Mouse (Mus musculus) heart, adult 2 months (tissue): ENCODE results near the gene Cox10. TPM values are rescaled to one million over a fixed set of nuclear protein-coding genes. Genes with fewer than 3 reads are reported as not detected.
"Not testable (repeated sequence)": the region's sequence is repeated elsewhere in the genome, so short reads cannot be mapped to it uniquely, and the experiment has no call there.

Experiments
- DNase-seq, 2 experiments: peaks; one replicate each; pipeline ENCODE4 v3.0.0; 2021
- H3K27ac ChIP-seq: fragments of 200-600 bp; 2 replicates; pipeline ENCODE4 v1.8.1; 2022
- H3K27me3 ChIP-seq: fragments of 200-500 bp; 2 replicates; pipeline ENCODE4 v1.6.1; 2012; ENCODE audit warnings: mild to moderate bottlenecking, low read length, inconsistent platforms, mixed read lengths; ENCODE audit not compliant: control insufficient read depth, insufficient read depth
- H3K36me3 ChIP-seq: fragments of 200-500 bp; 2 replicates; pipeline ENCODE4 v1.6.1; 2012; ENCODE audit warnings: low read length, inconsistent platforms; ENCODE audit not compliant: control insufficient read depth, insufficient read depth
- H3K4me1 ChIP-seq: fragments of 200-500 bp; 2 replicates; pipeline ENCODE4 v1.6.1; 2011; ENCODE audit warnings: low read length; ENCODE audit not compliant: control insufficient read depth, insufficient read depth
- H3K4me3 ChIP-seq: fragments of 200-600 bp; 2 replicates; pipeline ENCODE4 v1.8.1; 2022
- H3K79me2 ChIP-seq: fragments of 200-500 bp; replicated peaks from 2 replicates; pipeline ENCODE4 v1.6.1; 2012; ENCODE audit warnings: mild to moderate bottlenecking, inconsistent platforms, low read length, moderate library complexity, mixed read lengths; ENCODE audit not compliant: control insufficient read depth, insufficient read depth
- H3K9ac ChIP-seq: fragments of 200-500 bp; 2 replicates; pipeline ENCODE4 v1.6.1; 2012; ENCODE audit warnings: low read depth, mild to moderate bottlenecking, control low read depth, inconsistent platforms, low read length, mixed read lengths
- CTCF ChIP-seq: fragments of 200-600 bp; IDR thresholded peaks from 2 replicates; pipeline ENCODE4 v1.8.1; 2022; ENCODE audit warnings: antibody characterized with exemption, mild to moderate bottlenecking, moderate library complexity
- EP300 ChIP-seq: fragments of 200-500 bp; IDR thresholded peaks from 2 replicates; pipeline ENCODE4 v1.6.1; 2011; ENCODE audit warnings: low read depth, low read length, control low read depth; ENCODE audit not compliant: insufficient read depth
- POLR2A ChIP-seq: fragments of 200-500 bp; IDR thresholded peaks from 2 replicates; pipeline ENCODE4 v1.6.1; 2011; ENCODE audit warnings: mild to moderate bottlenecking, low read depth, low read length, control low read depth; ENCODE audit not compliant: insufficient read depth
- WGBS: fragments of 180-500 bp; shearing (Covaris S2); methylation state at CpG from one replicate; pipeline ENCODE4 v1.1.7; 2018; 5-methylcytosine and 5-hydroxymethylcytosine counted together
- intact Hi-C: fragments of 180-260 bp; cut with DNase I; formaldehyde crosslinking; loops from one replicate; pipeline ENCODE4 v1.15.1; 2025
- long read RNA-seq: library from polyadenylated mRNA; stranded (forward); transcript quantifications from one replicate; pipeline ENCODE4 v2.0.0, GENCODE M21; 2021
- polyA plus RNA-seq: library from polyadenylated mRNA; depleted of rRNA; stranded (reverse); fragments of >200 nt; gene quantifications from 2 replicates; pipeline ENCODE4 v1.2.3, GENCODE M21; 2012; rRNA removed
- total RNA-seq, 2 experiments: library from RNA; stranded (reverse); gene quantifications; 2 replicates each; pipeline ENCODE4 v1.2.3; 2021

The Cox10 gene
- 10 to 100 TPM; 67.4 to 81.0 TPM for total RNA-seq
- 52.9 and 57.3 TPM in 2 replicates for polyA plus RNA-seq
- long read RNA-seq, transcript Cox10-201 (7 exons, 2,915 nt), result major isoform, 117 of 126 reads
- long read RNA-seq, partial matches to known transcripts, result 4 of 126 reads
- long read RNA-seq, other reads (novel, unspliced or antisense), result 5 of 126 reads

DNA sequence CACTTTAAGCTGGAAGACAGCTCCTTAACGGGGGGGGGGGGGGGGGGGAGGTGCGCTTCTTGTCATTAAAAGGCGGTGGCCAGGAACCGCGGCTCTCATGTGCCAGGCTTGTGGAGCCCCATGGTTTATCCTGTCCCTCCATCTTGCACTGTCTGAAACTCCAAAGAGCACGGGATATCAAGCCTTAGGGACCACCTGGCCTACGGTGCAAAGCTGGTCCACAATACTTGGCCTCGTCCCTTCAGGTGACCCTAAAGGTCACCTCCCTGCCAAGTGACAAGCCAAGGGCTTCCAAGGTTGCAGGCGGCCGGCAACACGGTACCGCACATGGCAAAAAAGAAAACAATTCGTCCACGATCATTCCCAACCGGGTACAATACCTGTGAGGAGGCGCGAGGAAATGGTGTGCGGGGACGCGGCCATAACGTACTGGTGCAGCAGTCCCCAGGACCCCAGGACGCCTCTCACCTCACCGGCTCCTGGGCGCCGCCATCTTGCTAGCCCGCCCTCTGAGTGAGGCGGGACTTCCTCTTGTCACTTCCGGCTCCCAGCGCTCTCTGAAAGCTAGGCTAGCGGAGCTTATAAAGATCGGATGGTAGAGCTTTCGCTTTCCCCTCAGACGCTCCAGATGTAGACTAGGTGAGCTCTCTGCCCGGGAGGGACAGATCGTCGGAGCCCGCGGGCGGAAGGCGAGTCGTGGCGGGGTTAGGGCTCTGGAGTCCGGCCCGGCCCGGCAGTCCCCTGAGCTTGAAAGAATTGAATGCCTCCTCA, at the start of gene Cox10:
Gene Cox10, minus strand, starts transcription at position 513 of the 771 bp plus-strand sequence.
- Histone ChIP-seq H3K9ac (peak within 1 kb of the TSS; percentile 85), H3K79me2 (peaks cover 8% of the 10 kb centered on the region), H3K36me3 (peaks cover 3% of the 10 kb centered on the region), H3K4me1 (peaks cover 2% of the 10 kb centered on the region; the same call in 1 of the 2 replicates), H3K27me3 (no peaks in the 10 kb centered on the region), H3K4me3 (peak within 1 kb of the TSS; percentile 89), H3K27ac (peak within 1 kb of the TSS; percentile 89)
- intact Hi-C loops, result loop anchor here (5.0 kb wide), 1 partner anchor 157 kb away; the partner anchor contains the start of gene Hs3st3b1
- DNase-seq, result peak; percentile 91 to 92
- TF ChIP-seq CTCF (no peak), POLR2A (peak; percentile 87), EP300 (0 out of 2 replicates have a peak, but pooled peaks have one; percentile 47)
- WGBS, result under 1% methylated on average over 44 of the region's 45 CpGs

DNA sequence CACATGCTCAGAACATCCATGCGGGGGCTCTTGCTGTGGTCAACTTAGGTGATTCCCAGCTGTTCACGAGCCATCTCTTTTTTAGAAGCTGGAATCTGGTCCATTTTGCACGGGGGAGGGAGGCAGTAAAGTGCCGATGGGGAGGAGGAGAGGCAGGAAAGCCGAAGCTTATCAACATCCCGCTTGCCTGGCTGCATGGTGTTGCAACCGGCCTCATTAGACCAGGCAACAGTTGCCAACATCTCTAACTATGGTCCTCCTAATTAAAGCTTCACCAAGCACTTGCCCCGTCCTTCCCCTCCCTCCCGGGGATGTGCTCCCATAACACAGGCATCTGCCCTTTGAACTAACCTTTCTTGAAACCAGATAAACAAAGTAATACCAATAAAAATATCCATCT, 48.7 kb upstream of the Cox10 start:
- no peaks in the 10 kb centered on the region for H3K36me3 ChIP-seq

DNA sequence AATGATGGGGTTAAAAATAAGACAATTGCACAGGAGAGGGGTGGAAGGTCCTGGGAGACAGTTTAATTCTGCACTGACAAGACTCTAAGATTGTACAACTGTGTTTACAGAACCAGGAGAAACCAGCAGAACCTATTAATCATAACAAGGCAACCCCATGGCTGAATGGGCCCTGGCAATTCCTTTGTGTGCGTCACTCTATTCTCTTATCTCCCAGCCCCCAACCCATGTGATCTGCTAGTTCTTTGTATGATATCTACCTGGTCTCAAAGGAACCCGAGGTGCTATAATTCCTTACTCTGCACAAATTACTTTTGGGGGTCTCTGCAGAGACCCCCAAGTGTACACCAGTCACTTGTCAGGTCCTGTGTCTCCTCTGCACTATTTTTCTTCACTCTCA, 46.2 kb upstream of the Cox10 start:
- no peak for DNase-seq

More for the DNA sequence above, 48.7 kb upstream of the Cox10 start:
- TF ChIP-seq EP300 (0 out of 2 replicates have a peak, but pooled peaks have one; percentile 40), CTCF (no peak), POLR2A (no peak)
- intact Hi-C loops, result no loop called here
- peak; percentile 21 to 40 for DNase-seq
- WGBS, result 19% methylated on average over 9 of the region's 9 CpGs
- Histone ChIP-seq H3K79me2 (no peaks in the 10 kb centered on the region), H3K4me3 (no peak overlapping the region), H3K27ac (no peak overlapping the region), H3K9ac (no peak overlapping the region), H3K4me1 (no peaks in the 10 kb centered on the region), H3K27me3 (no peaks in the 10 kb centered on the region)

DNA sequence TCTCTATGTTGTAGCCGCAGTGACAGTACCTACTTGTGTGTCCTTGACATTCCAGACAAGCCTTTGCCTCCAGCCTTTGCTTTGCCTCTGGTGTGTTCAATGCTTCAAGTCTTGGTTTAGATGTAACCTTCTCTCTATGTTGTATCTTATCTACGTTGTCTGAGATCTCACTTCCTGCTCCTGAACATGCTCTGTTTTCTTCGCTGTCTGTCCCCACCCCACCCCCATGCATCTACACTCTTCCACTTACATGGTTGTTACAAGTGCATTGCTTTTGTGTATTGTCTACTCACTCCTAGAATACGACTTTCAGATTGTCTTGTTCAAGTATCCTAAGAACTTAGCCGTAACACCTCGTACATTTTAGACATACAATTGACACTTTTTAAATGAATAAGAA, 43.9 kb upstream of the Cox10 start:
- H3K79me2 ChIP-seq, intact Hi-C loops, H3K36me3 ChIP-seq, H3K4me1 ChIP-seq, H3K9ac ChIP-seq, DNase-seq, H3K27ac ChIP-seq, H3K4me3 ChIP-seq, H3K27me3 ChIP-seq: not testable (repeated sequence)
- 54% methylated on average over 6 of the region's 6 CpGs for WGBS

More for the DNA sequence above, 46.2 kb upstream of the Cox10 start:
- no peaks in the 10 kb centered on the region for H3K4me1 ChIP-seq
- no peaks in the 10 kb centered on the region for H3K79me2 ChIP-seq
- no peaks in the 10 kb centered on the region for H3K36me3 ChIP-seq
- TF ChIP-seq EP300, result no peak
- TF ChIP-seq CTCF, result no peak
- TF ChIP-seq POLR2A, result no peak
- no peaks in the 10 kb centered on the region for H3K27me3 ChIP-seq
- intact Hi-C loops, result no loop called here
- 49% methylated on average over 2 of the region's 2 CpGs for WGBS
- no peak overlapping the region for H3K4me3 ChIP-seq
- no peak overlapping the region for H3K9ac ChIP-seq
- H3K27ac ChIP-seq, result no peak overlapping the region

DNA sequence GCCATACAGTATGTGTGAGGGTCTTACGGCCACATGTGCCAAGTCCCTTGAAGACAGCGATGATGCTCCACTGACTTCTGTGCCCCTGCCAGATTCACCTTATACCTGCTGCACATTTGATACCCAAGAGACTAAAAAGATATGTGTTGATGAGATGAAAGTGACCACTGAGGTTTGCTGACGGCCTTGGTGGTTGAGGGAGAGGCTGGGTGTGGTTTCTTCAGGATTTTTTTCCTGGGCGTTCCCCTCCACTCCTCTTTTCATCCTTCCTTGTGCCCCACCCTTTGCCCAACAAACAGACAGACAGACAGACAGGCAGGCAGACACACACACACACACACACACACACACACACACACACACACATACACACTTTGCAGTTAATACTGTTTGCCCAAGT, 37.4 kb upstream of the Cox10 start:
- intact Hi-C loops, result no loop called here
- Histone ChIP-seq H3K4me3 (no peak overlapping the region), H3K36me3 (no peaks in the 10 kb centered on the region), H3K27ac (no peak overlapping the region), H3K27me3 (no peaks in the 10 kb centered on the region), H3K4me1 (no peaks in the 10 kb centered on the region), H3K9ac (no peak overlapping the region), H3K79me2 (no peaks in the 10 kb centered on the region)
- no peak for DNase-seq
- TF ChIP-seq POLR2A (no peak), CTCF (no peak), EP300 (no peak)
- 88% methylated on average over 4 of the region's 4 CpGs for WGBS

DNA sequence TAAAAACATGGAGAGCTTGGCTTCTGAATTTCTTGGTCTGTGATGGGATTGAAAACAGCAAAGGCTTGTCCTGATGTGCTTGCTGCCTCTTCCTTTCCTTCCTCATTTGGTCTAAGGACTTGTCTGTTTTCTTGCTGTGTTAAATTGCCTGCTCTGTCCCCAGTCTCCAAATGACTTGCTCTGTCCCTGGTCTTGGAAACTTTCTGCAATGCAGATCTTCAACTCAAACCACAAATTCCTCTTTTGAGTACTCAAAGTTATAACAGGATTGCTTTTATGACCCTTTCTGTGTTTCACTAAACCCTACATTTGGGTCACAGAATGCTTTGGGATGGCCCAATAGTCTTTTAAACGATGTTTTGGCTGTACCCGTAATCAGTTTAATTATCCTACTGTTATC, 36.6 kb upstream of the Cox10 start:
- 86% methylated on average over 2 of the region's 2 CpGs for whole genome bisulfite sequencing
- no peak for DNase-seq
- intact Hi-C loops, result no loop called here
- H3K79me2 ChIP-seq, result no peaks in the 10 kb centered on the region
- no peak overlapping the region for H3K27ac ChIP-seq
- H3K36me3 ChIP-seq, result no peaks in the 10 kb centered on the region
- no peak for TF ChIP-seq EP300
- no peak for TF ChIP-seq CTCF
- no peak for TF ChIP-seq POLR2A
- H3K27me3 ChIP-seq, result no peaks in the 10 kb centered on the region
- no peak overlapping the region for H3K4me3 ChIP-seq
- no peaks in the 10 kb centered on the region for H3K4me1 ChIP-seq
- H3K9ac ChIP-seq, result no peak overlapping the region
